Mouse (Mus musculus) kidney, adult 2 months (tissue): Measurements from ENCODE around the gene Gosr2.

Source experiments
- CTCF ChIP-seq: fragments of 200-500 bp; conservative IDR thresholded peaks from 2 replicates; pipeline ENCODE4 v1.5.1; 2011; ENCODE audit warnings: low read depth, mild to moderate bottlenecking, control low read depth, low read length, moderate library complexity, mixed read lengths; ENCODE audit not compliant: insufficient read depth, insufficient read length
- POLR2A ChIP-seq: fragments of 200-500 bp; IDR thresholded peaks from one replicate; pipeline ENCODE4 v1.6.1; 2011; ENCODE audit warnings: low read depth, low read length, control low read depth

- TF ChIP-seq CTCF: no peak
- TF ChIP-seq POLR2A: no peak
Measured at GRCm38 (mm10) chr11:103649301-103649982, 48.3 kb downstream of the Gosr2 start, which contains the start of gene Rprml.
